Mouse (Mus musculus): Measurements from ENCODE around the gene Mdfic.

GRCm38 (mm10) chr6:15728844-15729577, 8.6 kb downstream of the Mdfic start:
- TF ChIP-seq CTCF (IDR thresholded peaks at IDR 0.05; ENCODE audit: borderline replicate concordance, insufficient read depth, low read depth, low read length) (no peak), POLR2A (IDR thresholded peaks at IDR 0.05; ENCODE audit: borderline replicate concordance, insufficient read depth, low read length) (no peak)
